Mouse (Mus musculus): ENCODE data around the gene Gm39566. TPM values are rescaled to one million over a fixed set of nuclear protein-coding genes. Genes with fewer than 3 reads are reported as not detected.

Gene Gm39566
- polyA plus RNA-seq, 1 experiment from 2014 or later = not detected

GRCm38 (mm10) chr11:69793429-69793828 lies 21.7 kb downstream of the Gm39566 start:
- no peak for ATAC-seq
- Histone ChIP-seq H3K27me3 (ENCODE audit: control insufficient read depth, insufficient read depth, low read depth, low read length) (peaks cover 12% of the 10 kb centered on the region), H3K9me3 (replicated peaks; ENCODE audit: control insufficient read depth, low read length, poor library complexity, severe bottlenecking) (no peaks in the 10 kb centered on the region), H3K27ac (ENCODE audit: low read length) (no peak overlapping the region), H3K36me3 (ENCODE audit: control insufficient read depth, insufficient read depth, low read length) (no peaks in the 10 kb centered on the region), H3K4me1 (ENCODE audit: control insufficient read depth, insufficient read depth, low read length) (no peaks in the 10 kb centered on the region; the same call in 1 of the 2 replicates), H3K9ac (ENCODE audit: low read depth, low read length) (no peak overlapping the region), H3K4me2 (ENCODE audit: low read length) (no peak overlapping the region), H3K4me3 (ENCODE audit: low read depth, low read length) (no peak overlapping the region)
- WGBS = 62% methylated on average over 5 of the region's 5 CpGs

DNA sequence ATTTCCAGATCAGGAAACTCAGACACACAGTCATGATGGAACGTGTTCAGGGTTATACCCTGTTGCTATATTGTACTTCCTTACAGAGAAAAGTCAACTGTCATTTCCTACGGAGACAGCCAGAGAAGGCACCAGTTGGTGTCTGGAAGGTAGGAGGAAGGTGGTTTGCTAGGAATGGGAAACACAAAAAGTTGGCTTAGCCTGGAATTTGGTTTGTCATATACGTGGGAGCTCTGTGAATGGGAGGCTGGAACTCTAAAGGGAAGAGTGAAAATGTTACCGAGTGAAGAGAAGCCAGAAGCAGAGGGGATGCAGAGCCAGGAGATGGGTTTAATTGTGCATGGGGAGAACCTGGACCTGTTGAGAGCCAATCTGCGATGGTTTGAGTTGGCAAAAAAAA lies 23.7 kb downstream of the Gm39566 start:
- Histone ChIP-seq H3K27me3 (ENCODE audit: control insufficient read depth, insufficient read depth, low read depth, low read length) (peaks cover 11% of the 10 kb centered on the region), H3K36me3 (ENCODE audit: control insufficient read depth, insufficient read depth, low read length) (no peaks in the 10 kb centered on the region), H3K9me3 (replicated peaks; ENCODE audit: control insufficient read depth, low read length, poor library complexity, severe bottlenecking) (no peaks in the 10 kb centered on the region), H3K4me2 (ENCODE audit: low read length) (no peak overlapping the region), H3K27ac (ENCODE audit: low read length) (no peak overlapping the region), H3K4me1 (ENCODE audit: control insufficient read depth, insufficient read depth, low read length) (no peaks in the 10 kb centered on the region; the same call in 1 of the 2 replicates), H3K4me3 (ENCODE audit: low read depth, low read length) (no peak overlapping the region), H3K9ac (ENCODE audit: low read depth, low read length) (no peak overlapping the region)
- no peak for ATAC-seq
- 76% methylated on average over 5 of the region's 5 CpGs for WGBS

- ATAC-seq = no peak
- no peak overlapping the region for H3K27ac ChIP-seq (ENCODE audit: low read length)
- no peak overlapping the region for H3K4me3 ChIP-seq (ENCODE audit: low read depth, low read length)
- no peak overlapping the region for H3K9ac ChIP-seq (ENCODE audit: low read depth, low read length)
- H3K4me2 ChIP-seq (ENCODE audit: low read length) = no peak overlapping the region
- H3K9me3 ChIP-seq (replicated peaks; ENCODE audit: control insufficient read depth, low read length, poor library complexity, severe bottlenecking) = no peaks in the 10 kb centered on the region
- H3K27me3 ChIP-seq (ENCODE audit: control insufficient read depth, insufficient read depth, low read depth, low read length) = peaks cover 8% of the 10 kb centered on the region
- H3K36me3 ChIP-seq (ENCODE audit: control insufficient read depth, insufficient read depth, low read length) = no peaks in the 10 kb centered on the region
- 68% methylated on average over 5 of the region's 5 CpGs for WGBS
- no peaks in the 10 kb centered on the region for H3K4me1 ChIP-seq (ENCODE audit: control insufficient read depth, insufficient read depth, low read length)
These were observed 25.7 kb downstream of the Gm39566 start for GRCm38 (mm10) chr11:69789431-69789830.

GRCm38 (mm10) chr11:69787306-69787705 lies 27.8 kb downstream of the Gm39566 start:
- Histone ChIP-seq H3K4me2 (ENCODE audit: low read length) (no peak overlapping the region), H3K27ac (ENCODE audit: low read length) (no peak overlapping the region), H3K4me1 (ENCODE audit: control insufficient read depth, insufficient read depth, low read length) (no peaks in the 10 kb centered on the region), H3K36me3 (ENCODE audit: control insufficient read depth, insufficient read depth, low read length) (no peaks in the 10 kb centered on the region), H3K4me3 (ENCODE audit: low read depth, low read length) (no peak overlapping the region), H3K9me3 (replicated peaks; ENCODE audit: control insufficient read depth, low read length, poor library complexity, severe bottlenecking) (no peaks in the 10 kb centered on the region), H3K27me3 (ENCODE audit: control insufficient read depth, insufficient read depth, low read depth, low read length) (no peaks in the 10 kb centered on the region), H3K9ac (ENCODE audit: low read depth, low read length) (no peak overlapping the region)
- no peak for ATAC-seq
- 77% methylated on average over 5 of the region's 5 CpGs for WGBS

GRCm38 (mm10) chr11:69784793-69785272 lies 30.3 kb downstream of the Gm39566 start:
- WGBS = 46% methylated on average over 15 of the region's 15 CpGs
- no peaks in the 10 kb centered on the region for H3K9me3 ChIP-seq (replicated peaks; ENCODE audit: control insufficient read depth, low read length, poor library complexity, severe bottlenecking)
- no peak for ATAC-seq
- no peak overlapping the region for H3K4me2 ChIP-seq (ENCODE audit: low read length)
- H3K4me1 ChIP-seq (ENCODE audit: control insufficient read depth, insufficient read depth, low read length) = no peaks in the 10 kb centered on the region
- no peaks in the 10 kb centered on the region for H3K27me3 ChIP-seq (ENCODE audit: control insufficient read depth, insufficient read depth, low read depth, low read length)
- no peak overlapping the region for H3K27ac ChIP-seq (ENCODE audit: low read length)
- no peak overlapping the region for H3K4me3 ChIP-seq (ENCODE audit: low read depth, low read length)
- H3K36me3 ChIP-seq (ENCODE audit: control insufficient read depth, insufficient read depth, low read length) = no peaks in the 10 kb centered on the region
- no peak overlapping the region for H3K9ac ChIP-seq (ENCODE audit: low read depth, low read length)

DNA sequence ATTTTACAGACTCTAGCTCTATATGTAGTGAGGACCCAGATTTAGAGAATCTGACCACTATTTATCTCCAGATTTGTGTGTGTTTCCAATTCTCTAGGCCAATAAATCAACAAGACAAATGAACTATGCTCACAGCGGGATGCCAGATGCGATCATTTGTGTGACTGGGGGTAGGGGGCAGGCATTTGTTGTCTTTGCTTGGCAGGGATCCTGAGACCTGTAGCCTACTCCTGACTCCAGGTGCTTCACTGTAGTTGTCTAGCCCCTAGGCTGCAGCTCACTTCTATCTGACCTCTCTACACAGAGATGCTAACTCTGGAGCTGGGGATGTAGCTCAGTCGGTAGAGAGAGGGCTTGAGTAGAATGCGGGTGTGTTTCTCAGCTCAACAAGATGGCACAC lies 33.3 kb downstream of the Gm39566 start:
- H3K9me3 ChIP-seq (replicated peaks; ENCODE audit: control insufficient read depth, low read length, poor library complexity, severe bottlenecking) = no peaks in the 10 kb centered on the region
- H3K36me3 ChIP-seq (ENCODE audit: control insufficient read depth, insufficient read depth, low read length) = 0 out of 2 replicates have a peak, but pooled peaks cover 4% of the 10 kb centered on the region
- H3K27me3 ChIP-seq (ENCODE audit: control insufficient read depth, insufficient read depth, low read depth, low read length) = no peaks in the 10 kb centered on the region
- H3K4me1 ChIP-seq (ENCODE audit: control insufficient read depth, insufficient read depth, low read length) = no peaks in the 10 kb centered on the region
- no peak overlapping the region for H3K9ac ChIP-seq (ENCODE audit: low read depth, low read length)
- H3K4me3 ChIP-seq (ENCODE audit: low read depth, low read length) = no peak overlapping the region
- H3K27ac ChIP-seq (ENCODE audit: low read length) = no peak overlapping the region
- H3K4me2 ChIP-seq (ENCODE audit: low read length) = no peak overlapping the region
- no peak for ATAC-seq
- 42% methylated on average over 4 of the region's 4 CpGs for WGBS

- H3K9ac ChIP-seq (ENCODE audit: low read depth, low read length) = no peak overlapping the region
- no peak for ATAC-seq
- no peak overlapping the region for H3K27ac ChIP-seq (ENCODE audit: low read length)
- no peaks in the 10 kb centered on the region for H3K27me3 ChIP-seq (ENCODE audit: control insufficient read depth, insufficient read depth, low read depth, low read length)
- H3K4me1 ChIP-seq (ENCODE audit: control insufficient read depth, insufficient read depth, low read length) = no peaks in the 10 kb centered on the region
- WGBS = 60% methylated on average over 7 of the region's 7 CpGs
- H3K9me3 ChIP-seq (replicated peaks; ENCODE audit: control insufficient read depth, low read length, poor library complexity, severe bottlenecking) = no peaks in the 10 kb centered on the region
- no peak overlapping the region for H3K4me2 ChIP-seq (ENCODE audit: low read length)
- H3K4me3 ChIP-seq (ENCODE audit: low read depth, low read length) = no peak overlapping the region
- H3K36me3 ChIP-seq (ENCODE audit: control insufficient read depth, insufficient read depth, low read length) = peaks cover 12% of the 10 kb centered on the region
These were observed 36.1 kb downstream of the Gm39566 start for GRCm38 (mm10) chr11:69778985-69779384.

DNA sequence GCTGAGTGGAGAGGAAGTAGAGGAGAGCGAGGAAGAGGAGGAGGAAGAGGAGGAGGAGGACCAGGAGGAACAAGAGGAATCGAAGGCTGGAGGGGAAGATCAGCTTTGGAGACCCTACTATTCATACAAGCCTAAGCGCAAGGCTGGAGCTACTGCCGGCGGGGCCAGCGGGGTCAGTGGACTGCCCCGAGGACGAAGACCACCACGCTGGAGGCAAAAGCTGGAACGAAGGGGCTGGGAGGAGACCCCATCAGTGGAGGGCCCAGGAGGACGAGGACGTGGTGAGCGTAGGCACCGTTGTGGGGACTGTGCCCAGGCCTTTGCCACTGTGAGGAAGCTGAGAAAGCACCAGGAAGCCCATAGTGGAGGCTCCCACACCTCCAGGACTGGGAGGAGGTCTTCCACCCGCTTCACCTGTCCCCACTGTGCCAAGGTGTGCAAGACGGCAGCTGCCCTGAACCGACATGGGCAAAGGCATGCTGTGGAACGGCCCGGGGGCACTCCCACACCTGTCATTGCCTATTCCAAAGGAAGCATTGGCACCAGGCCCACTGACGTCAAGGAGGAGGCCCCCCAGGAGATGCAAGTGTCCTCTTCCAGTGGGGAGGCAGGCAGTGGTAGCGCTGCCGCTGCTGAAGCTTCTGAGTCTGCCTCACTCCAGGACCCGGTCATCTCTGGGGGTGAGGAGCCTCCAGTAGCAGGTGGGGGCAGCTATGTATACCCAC lies 36.7 kb downstream of the Gm39566 start:
- Histone ChIP-seq H3K4me2 (ENCODE audit: low read length) (no peak overlapping the region), H3K4me1 (ENCODE audit: control insufficient read depth, insufficient read depth, low read length) (no peaks in the 10 kb centered on the region), H3K9ac (ENCODE audit: low read depth, low read length) (no peak overlapping the region), H3K36me3 (ENCODE audit: control insufficient read depth, insufficient read depth, low read length) (peaks cover 12% of the 10 kb centered on the region), H3K27me3 (ENCODE audit: control insufficient read depth, insufficient read depth, low read depth, low read length) (no peaks in the 10 kb centered on the region), H3K9me3 (replicated peaks; ENCODE audit: control insufficient read depth, low read length, poor library complexity, severe bottlenecking) (no peaks in the 10 kb centered on the region), H3K4me3 (ENCODE audit: low read depth, low read length) (no peak overlapping the region), H3K27ac (ENCODE audit: low read length) (no peak overlapping the region)
- 68% methylated on average over 23 of the region's 23 CpGs for WGBS
- ATAC-seq = no peak

- no peak overlapping the region for H3K4me3 ChIP-seq (ENCODE audit: low read depth, low read length)
- peaks cover 12% of the 10 kb centered on the region for H3K36me3 ChIP-seq (ENCODE audit: control insufficient read depth, insufficient read depth, low read length)
- no peak overlapping the region for H3K4me2 ChIP-seq (ENCODE audit: low read length)
- 65% methylated on average over 24 of the region's 26 CpGs for WGBS
- no peak for ATAC-seq
- no peaks in the 10 kb centered on the region for H3K9me3 ChIP-seq (replicated peaks; ENCODE audit: control insufficient read depth, low read length, poor library complexity, severe bottlenecking)
- H3K27me3 ChIP-seq (ENCODE audit: control insufficient read depth, insufficient read depth, low read depth, low read length) = no peaks in the 10 kb centered on the region
- H3K4me1 ChIP-seq (ENCODE audit: control insufficient read depth, insufficient read depth, low read length) = no peaks in the 10 kb centered on the region
- no peak overlapping the region for H3K9ac ChIP-seq (ENCODE audit: low read depth, low read length)
- H3K27ac ChIP-seq (ENCODE audit: low read length) = no peak overlapping the region
These were observed 37.4 kb downstream of the Gm39566 start for GRCm38 (mm10) chr11:69777504-69778257.
